Mouse (Mus musculus) small intestine, adult 2 months (tissue): Measurements from ENCODE around the gene Ccnj.

ENCODE experiments used
- CTCF ChIP-seq: fragments of 200-500 bp; IDR thresholded peaks from 2 replicates; pipeline ENCODE4 v1.5.1; 2012; ENCODE audit warnings: low read depth, mild to moderate bottlenecking, control low read depth, inconsistent platforms, low read length, moderate library complexity, mixed read lengths; ENCODE audit not compliant: insufficient replicate concordance, insufficient read length; ENCODE audit errors: extremely low read depth
- POLR2A ChIP-seq: fragments of 200-500 bp; IDR thresholded peaks from 2 replicates; pipeline ENCODE4 v1.6.1; 2012; ENCODE audit warnings: low read depth, mild to moderate bottlenecking, control low read depth, inconsistent platforms, low read length, moderate library complexity

DNA sequence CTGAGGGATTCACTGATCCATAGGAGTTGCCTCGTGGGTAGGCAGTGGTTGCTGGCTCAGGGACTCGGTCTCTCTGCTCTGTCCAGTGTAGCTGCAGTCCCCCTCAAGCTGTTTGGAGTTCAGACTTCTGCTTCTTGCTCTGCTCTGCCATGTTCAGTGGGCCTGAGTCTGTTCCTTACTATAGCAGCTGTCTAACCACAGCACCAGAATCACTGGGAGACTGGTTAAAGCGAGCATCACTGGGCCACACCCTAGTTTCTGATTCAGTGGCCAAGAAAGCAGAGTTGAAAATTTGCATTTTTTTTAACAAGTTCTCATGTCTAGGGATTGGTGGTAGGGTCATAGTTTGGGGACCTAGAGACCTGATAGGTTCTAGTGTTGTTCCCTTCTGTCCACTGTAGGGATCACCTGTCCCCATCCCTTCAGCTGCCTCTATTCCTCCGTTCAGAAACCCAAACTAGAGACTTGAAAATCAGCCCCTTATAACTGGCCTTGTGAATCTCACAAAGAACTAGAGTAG lies 9.7 kb upstream of the Ccnj start:
- TF ChIP-seq CTCF (no peak), POLR2A (no peak)
